Mouse (Mus musculus) frontal cortex, adult 2 months (tissue): ENCODE measurements around the gene Cers5. TPM values are rescaled to one million over a fixed set of nuclear protein-coding genes. Genes with fewer than 3 reads are reported as not detected.
A peak's percentile ranks its signal among the peaks of the same experiment; 100 is the strongest.
"Not testable (repeated sequence)": the region's sequence is repeated elsewhere in the genome, so short reads cannot be mapped to it uniquely, and the experiment has no call there.

ENCODE experiments used
- DNase-seq, 2 experiments: peaks; one replicate each; pipeline ENCODE4 v3.0.0; 2022; ENCODE audit warnings: low spot score in 1 of 2; ENCODE audit errors: extremely low spot score in 1 of 2
- polyA plus RNA-seq: library from polyadenylated mRNA; depleted of rRNA; stranded (reverse); fragments of >200 nt; gene quantifications from 2 replicates; pipeline ENCODE4 v1.2.3, GENCODE M21; 2012; rRNA removed

Cers5 gene
- 45.7 and 48.0 TPM in 2 replicates for polyA plus RNA-seq

- not testable (repeated sequence) for DNase-seq
Measured at GRCm38 (mm10) chr15:99772881-99772924, at the start of gene Cers5. Cers5 (minus strand) TSS chr15:99772885.

GRCm38 (mm10) chr15:99819621-99820279 is 47.1 kb upstream of the Cers5 start:
- no peak for DNase-seq

GRCm38 (mm10) chr15:99819109-99819440 is 46.4 kb upstream of the Cers5 start:
- no peak for DNase-seq

- no peak for DNase-seq
Measured at GRCm38 (mm10) chr15:99818321-99819108, 45.8 kb upstream of the Cers5 start.

- no peak for DNase-seq
Measured at GRCm38 (mm10) chr15:99817343-99818235, 44.9 kb upstream of the Cers5 start.

- DNase-seq, result no peak
Measured at GRCm38 (mm10) chr15:99815999-99816398, 43.3 kb upstream of the Cers5 start.

- DNase-seq, result no peak
Measured at GRCm38 (mm10) chr15:99814554-99815260, 42.0 kb upstream of the Cers5 start.

GRCm38 (mm10) chr15:99813639-99814038 is 41.0 kb upstream of the Cers5 start:
- no peak for DNase-seq

GRCm38 (mm10) chr15:99812097-99812496 is 39.4 kb upstream of the Cers5 start:
- no peak for DNase-seq

- peak in 1 of 2 experiments; percentile 34 for DNase-seq
Measured at GRCm38 (mm10) chr15:99807776-99808735, 35.4 kb upstream of the Cers5 start.

- DNase-seq, result no peak
Measured at GRCm38 (mm10) chr15:99806171-99806570, 33.5 kb upstream of the Cers5 start.

GRCm38 (mm10) chr15:99805673-99806072 is 33.0 kb upstream of the Cers5 start:
- DNase-seq, result no peak

- no peak for DNase-seq
Measured at GRCm38 (mm10) chr15:99803186-99803644, 30.5 kb upstream of the Cers5 start.

- no peak for DNase-seq
Measured at GRCm38 (mm10) chr15:99801885-99802572, 29.3 kb upstream of the Cers5 start.

- DNase-seq, result no peak
Measured at GRCm38 (mm10) chr15:99799706-99800105, 27.0 kb upstream of the Cers5 start.

- no peak for DNase-seq
Measured at GRCm38 (mm10) chr15:99797898-99798297, 25.2 kb upstream of the Cers5 start.

GRCm38 (mm10) chr15:99796735-99797134 is 24.1 kb upstream of the Cers5 start:
- no peak for DNase-seq

GRCm38 (mm10) chr15:99796066-99796465 is 23.4 kb upstream of the Cers5 start:
- peak in 1 of 2 experiments; percentile 37 for DNase-seq

- DNase-seq, result no peak
Measured at GRCm38 (mm10) chr15:99792221-99792815, 19.6 kb upstream of the Cers5 start.
